Mouse (Mus musculus): ENCODE measurements around the gene Pgf. TPM values are rescaled to one million over a fixed set of nuclear protein-coding genes. Genes with fewer than 3 reads are reported as not detected.

Pgf gene
- polyA plus RNA-seq, 1 experiment from 2014 or later = 9.9 TPM

- Histone ChIP-seq H3K27me3 (ENCODE audit: control insufficient read depth, insufficient read depth, low read depth, low read length) (no peaks in the 10 kb centered on the region), H3K4me3 (ENCODE audit: low read length) (no peak overlapping the region), H3K4me1 (replicated peaks; ENCODE audit: control insufficient read depth, insufficient read depth, low read length) (peaks cover 15% of the 10 kb centered on the region), H3K36me3 (ENCODE audit: control insufficient read depth, insufficient read depth, low read length) (no peaks in the 10 kb centered on the region), H3K9me3 (ENCODE audit: control insufficient read depth, low read length) (no peaks in the 10 kb centered on the region), H3K27ac (ENCODE audit: low read length) (no peak overlapping the region), H3K9ac (ENCODE audit: low read length) (no peak overlapping the region), H3K4me2 (ENCODE audit: low read depth, low read length) (no peak overlapping the region)
- no peak for ATAC-seq (ENCODE audit: low read depth)
- 78% methylated on average over 11 of the region's 11 CpGs for WGBS
These were observed 7.2 kb downstream of the Pgf start for GRCm38 (mm10) chr12:85170284-85170947.

- H3K27me3 ChIP-seq (ENCODE audit: control insufficient read depth, insufficient read depth, low read depth, low read length) = no peaks in the 10 kb centered on the region
- no peaks in the 10 kb centered on the region for H3K36me3 ChIP-seq (ENCODE audit: control insufficient read depth, insufficient read depth, low read length)
- peaks cover 13% of the 10 kb centered on the region for H3K4me1 ChIP-seq (replicated peaks; ENCODE audit: control insufficient read depth, insufficient read depth, low read length)
- H3K4me3 ChIP-seq (ENCODE audit: low read length) = no peak overlapping the region
- H3K27ac ChIP-seq (ENCODE audit: low read length) = no peak overlapping the region
- 0 out of 2 replicates have a peak, but pooled peaks have one; percentile 6 for ATAC-seq (ENCODE audit: low read depth)
- no peak overlapping the region; the same call in 1 of the 2 replicates for H3K4me2 ChIP-seq (ENCODE audit: low read depth, low read length)
- H3K9ac ChIP-seq (ENCODE audit: low read length) = no peak overlapping the region; the same call in 1 of the 2 replicates
- WGBS = 58% methylated on average over 3 of the region's 3 CpGs
- H3K9me3 ChIP-seq (ENCODE audit: control insufficient read depth, low read length) = no peaks in the 10 kb centered on the region
These were observed 7.7 kb downstream of the Pgf start for GRCm38 (mm10) chr12:85169877-85170276.

GRCm38 (mm10) chr12:85169117-85169858, 8.3 kb downstream of the Pgf start:
- Histone ChIP-seq H3K4me1 (replicated peaks; ENCODE audit: control insufficient read depth, insufficient read depth, low read length) (peaks cover 13% of the 10 kb centered on the region), H3K27me3 (ENCODE audit: control insufficient read depth, insufficient read depth, low read depth, low read length) (no peaks in the 10 kb centered on the region), H3K4me3 (ENCODE audit: low read length) (0 out of 2 replicates have a peak overlapping the region, but pooled peaks have one; percentile 4), H3K9me3 (ENCODE audit: control insufficient read depth, low read length) (no peaks in the 10 kb centered on the region), H3K4me2 (ENCODE audit: low read depth, low read length) (peak overlapping the region; percentile 23), H3K36me3 (ENCODE audit: control insufficient read depth, insufficient read depth, low read length) (no peaks in the 10 kb centered on the region), H3K9ac (ENCODE audit: low read length) (peak overlapping the region; percentile 13; the same call in 1 of the 2 replicates), H3K27ac (ENCODE audit: low read length) (no peak overlapping the region)
- peak; percentile 76 for ATAC-seq (ENCODE audit: low read depth)
- WGBS = 33% methylated on average over 27 of the region's 27 CpGs

- H3K27me3 ChIP-seq (ENCODE audit: control insufficient read depth, insufficient read depth, low read depth, low read length) = no peaks in the 10 kb centered on the region
- peaks cover 8% of the 10 kb centered on the region for H3K4me1 ChIP-seq (replicated peaks; ENCODE audit: control insufficient read depth, insufficient read depth, low read length)
- H3K4me2 ChIP-seq (ENCODE audit: low read depth, low read length) = no peak overlapping the region
- H3K4me3 ChIP-seq (ENCODE audit: low read length) = no peak overlapping the region
- no peak overlapping the region for H3K27ac ChIP-seq (ENCODE audit: low read length)
- H3K9me3 ChIP-seq (ENCODE audit: control insufficient read depth, low read length) = no peaks in the 10 kb centered on the region
- no peaks in the 10 kb centered on the region for H3K36me3 ChIP-seq (ENCODE audit: control insufficient read depth, insufficient read depth, low read length)
- WGBS = 87% methylated on average over 9 of the region's 9 CpGs
- no peak overlapping the region for H3K9ac ChIP-seq (ENCODE audit: low read length)
- ATAC-seq (ENCODE audit: low read depth) = no peak
These were observed 11.0 kb downstream of the Pgf start for GRCm38 (mm10) chr12:85166631-85167030.

GRCm38 (mm10) chr12:85164996-85165395, 12.6 kb downstream of the Pgf start:
- no peaks in the 10 kb centered on the region for H3K9me3 ChIP-seq (ENCODE audit: control insufficient read depth, low read length)
- no peak overlapping the region for H3K4me3 ChIP-seq (ENCODE audit: low read length)
- peaks cover 8% of the 10 kb centered on the region for H3K4me1 ChIP-seq (replicated peaks; ENCODE audit: control insufficient read depth, insufficient read depth, low read length)
- no peak overlapping the region for H3K4me2 ChIP-seq (ENCODE audit: low read depth, low read length)
- no peaks in the 10 kb centered on the region for H3K36me3 ChIP-seq (ENCODE audit: control insufficient read depth, insufficient read depth, low read length)
- H3K27me3 ChIP-seq (ENCODE audit: control insufficient read depth, insufficient read depth, low read depth, low read length) = no peaks in the 10 kb centered on the region
- no peak for ATAC-seq (ENCODE audit: low read depth)
- H3K9ac ChIP-seq (ENCODE audit: low read length) = no peak overlapping the region
- H3K27ac ChIP-seq (ENCODE audit: low read length) = no peak overlapping the region
- 82% methylated on average over 5 of the region's 5 CpGs for WGBS

GRCm38 (mm10) chr12:85159592-85159991, 18.0 kb downstream of the Pgf start:
- 0 out of 2 replicates have a peak, but pooled peaks cover 2% of the 10 kb centered on the region for H3K4me1 ChIP-seq (replicated peaks; ENCODE audit: control insufficient read depth, insufficient read depth, low read length)
- no peak for ATAC-seq (ENCODE audit: low read depth)
- no peaks in the 10 kb centered on the region for H3K9me3 ChIP-seq (ENCODE audit: control insufficient read depth, low read length)
- H3K27me3 ChIP-seq (ENCODE audit: control insufficient read depth, insufficient read depth, low read depth, low read length) = no peaks in the 10 kb centered on the region
- no peak overlapping the region for H3K9ac ChIP-seq (ENCODE audit: low read length)
- H3K27ac ChIP-seq (ENCODE audit: low read length) = no peak overlapping the region
- no peaks in the 10 kb centered on the region for H3K36me3 ChIP-seq (ENCODE audit: control insufficient read depth, insufficient read depth, low read length)
- H3K4me2 ChIP-seq (ENCODE audit: low read depth, low read length) = no peak overlapping the region
- no peak overlapping the region for H3K4me3 ChIP-seq (ENCODE audit: low read length)
- WGBS = 61% methylated on average over 5 of the region's 5 CpGs

GRCm38 (mm10) chr12:85158801-85159200, 18.8 kb downstream of the Pgf start:
- Histone ChIP-seq H3K36me3 (ENCODE audit: control insufficient read depth, insufficient read depth, low read length) (no peaks in the 10 kb centered on the region), H3K4me2 (ENCODE audit: low read depth, low read length) (no peak overlapping the region), H3K4me3 (ENCODE audit: low read length) (no peak overlapping the region), H3K9me3 (ENCODE audit: control insufficient read depth, low read length) (no peaks in the 10 kb centered on the region), H3K4me1 (replicated peaks; ENCODE audit: control insufficient read depth, insufficient read depth, low read length) (0 out of 2 replicates have a peak, but pooled peaks cover 2% of the 10 kb centered on the region), H3K9ac (ENCODE audit: low read length) (no peak overlapping the region), H3K27ac (ENCODE audit: low read length) (no peak overlapping the region), H3K27me3 (ENCODE audit: control insufficient read depth, insufficient read depth, low read depth, low read length) (no peaks in the 10 kb centered on the region)
- WGBS = 77% methylated on average over 8 of the region's 8 CpGs
- no peak for ATAC-seq (ENCODE audit: low read depth)

- WGBS = 80% methylated on average over 14 of the region's 14 CpGs
- no peaks in the 10 kb centered on the region for H3K36me3 ChIP-seq (ENCODE audit: control insufficient read depth, insufficient read depth, low read length)
- ATAC-seq (ENCODE audit: low read depth) = no peak
These were observed 19.7 kb downstream of the Pgf start for GRCm38 (mm10) chr12:85157797-85158460.

GRCm38 (mm10) chr12:85156324-85156723, 21.3 kb downstream of the Pgf start:
- H3K9ac ChIP-seq (ENCODE audit: low read length) = no peak overlapping the region
- H3K27me3 ChIP-seq (ENCODE audit: control insufficient read depth, insufficient read depth, low read depth, low read length) = peaks cover 2% of the 10 kb centered on the region; the same call in 1 of the 2 replicates
- H3K4me1 ChIP-seq (replicated peaks; ENCODE audit: control insufficient read depth, insufficient read depth, low read length) = peaks cover 3% of the 10 kb centered on the region; the same call in 1 of the 2 replicates
- no peaks in the 10 kb centered on the region for H3K36me3 ChIP-seq (ENCODE audit: control insufficient read depth, insufficient read depth, low read length)
- WGBS = 13% methylated on average over 6 of the region's 6 CpGs
- no peak overlapping the region for H3K4me2 ChIP-seq (ENCODE audit: low read depth, low read length)
- no peak overlapping the region for H3K4me3 ChIP-seq (ENCODE audit: low read length)
- H3K9me3 ChIP-seq (ENCODE audit: control insufficient read depth, low read length) = no peaks in the 10 kb centered on the region
- ATAC-seq (ENCODE audit: low read depth) = 0 out of 2 replicates have a peak, but pooled peaks have one; percentile 41
- H3K27ac ChIP-seq (ENCODE audit: low read length) = no peak overlapping the region

More at GRCm38 (mm10) chr12:85157797-85158460, 19.7 kb downstream of the Pgf start:
- H3K9ac ChIP-seq (ENCODE audit: low read length) = no peak overlapping the region
- no peaks in the 10 kb centered on the region for H3K27me3 ChIP-seq (ENCODE audit: control insufficient read depth, insufficient read depth, low read depth, low read length)
- H3K4me3 ChIP-seq (ENCODE audit: low read length) = no peak overlapping the region
- H3K4me2 ChIP-seq (ENCODE audit: low read depth, low read length) = no peak overlapping the region
- H3K4me1 ChIP-seq (replicated peaks; ENCODE audit: control insufficient read depth, insufficient read depth, low read length) = 0 out of 2 replicates have a peak, but pooled peaks cover 2% of the 10 kb centered on the region
- H3K27ac ChIP-seq (ENCODE audit: low read length) = no peak overlapping the region
- no peaks in the 10 kb centered on the region for H3K9me3 ChIP-seq (ENCODE audit: control insufficient read depth, low read length)

Data from lung, embryonic 16.5 days (tissue).